Mouse (Mus musculus) lung, postnatal 4 days (tissue): ENCODE results near the gene Gm11939.
A peak's percentile ranks its signal among the peaks of the same experiment; 100 is the strongest.
"Not testable (repeated sequence)": the region's sequence is repeated elsewhere in the genome, so short reads cannot be mapped to it uniquely, and the experiment has no call there.

Experiments used
- DNase-seq, 2 experiments: peaks; one replicate each; pipeline ENCODE4 v3.0.0; 2021

Gene Gm11939

DNA sequence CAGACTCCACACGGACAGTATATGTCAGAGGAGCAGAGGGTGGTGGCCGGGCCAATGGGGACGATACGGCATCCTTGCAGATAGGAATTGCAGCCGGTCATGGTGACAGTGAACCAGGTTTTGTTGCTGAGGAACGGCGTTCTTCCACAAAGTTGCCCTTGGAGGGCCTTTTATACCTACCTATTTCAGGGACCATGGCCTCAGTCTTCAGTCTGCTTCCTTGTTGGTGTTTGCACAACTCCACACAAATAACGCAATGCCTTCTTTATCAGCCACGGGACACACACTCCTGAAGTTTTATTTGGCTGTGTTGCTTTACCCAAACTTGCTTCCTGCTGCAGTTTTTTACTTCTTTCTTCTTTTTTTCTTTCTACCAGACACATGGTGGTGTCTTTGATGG lies at the start of gene Gm11939:
Gm11939 (minus strand) TSS at position 101 of the 400 bp plus-strand sequence.
- no peak for DNase-seq

DNA sequence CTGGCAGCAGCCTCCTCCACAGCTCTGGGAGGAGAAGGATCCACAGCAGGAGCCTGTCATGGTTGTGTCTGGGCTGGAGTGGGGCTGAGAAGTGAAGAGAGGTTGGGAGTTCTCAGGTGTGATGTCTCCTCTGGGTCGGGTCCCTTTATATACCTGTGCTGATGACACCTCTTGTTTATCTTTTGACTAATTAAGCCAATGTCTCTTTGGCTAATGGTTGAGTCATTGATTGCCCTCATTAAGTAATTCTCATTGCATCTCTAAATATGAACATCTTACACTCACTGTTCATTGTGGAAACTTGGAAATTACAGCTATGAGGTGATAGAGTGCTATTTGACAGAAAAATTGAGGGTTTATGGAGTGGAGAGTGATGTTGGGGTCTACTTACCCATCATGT lies 43.9 kb upstream of the Gm11939 start, which contains the start of gene Gm11938:
Gm11938 (minus strand) TSS at position 101 of the 400 bp plus-strand sequence.
- not testable (repeated sequence) for DNase-seq

GRCm38 (mm10) chr11:99597742-99598141 lies 38.5 kb upstream of the Gm11939 start, which contains the start of gene Krtap9-3:
TSS of gene Krtap9-3 (minus strand) at chr11:99598105.
- DNase-seq = not testable (repeated sequence)

- DNase-seq = no peak
Measured at GRCm38 (mm10) chr11:99590981-99591380, 31.7 kb upstream of the Gm11939 start, which contains the start of gene Krtap1-3. TSS of gene Krtap1-3 (minus strand) at chr11:99591339.

DNA sequence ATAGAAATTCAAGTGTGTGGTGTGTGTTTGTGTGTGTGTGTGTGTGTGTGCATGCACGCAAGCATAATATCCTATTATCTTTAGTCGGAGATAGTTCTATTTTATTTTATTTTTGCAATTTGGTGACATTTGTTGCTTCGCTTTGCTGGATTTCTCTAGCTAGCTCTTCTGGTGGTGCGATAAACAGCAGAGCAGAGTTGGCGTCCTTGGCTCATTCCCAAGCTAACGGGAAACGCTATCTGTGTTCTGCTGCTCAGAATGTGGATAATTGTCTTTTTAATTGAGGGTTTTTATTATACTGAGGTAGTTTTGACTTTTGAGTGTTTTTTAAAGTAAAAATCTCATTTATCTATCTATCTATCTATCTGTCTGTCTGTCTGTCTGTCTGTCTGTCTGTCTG lies 25.8 kb upstream of the Gm11939 start:
- DNase-seq = no peak

DNA sequence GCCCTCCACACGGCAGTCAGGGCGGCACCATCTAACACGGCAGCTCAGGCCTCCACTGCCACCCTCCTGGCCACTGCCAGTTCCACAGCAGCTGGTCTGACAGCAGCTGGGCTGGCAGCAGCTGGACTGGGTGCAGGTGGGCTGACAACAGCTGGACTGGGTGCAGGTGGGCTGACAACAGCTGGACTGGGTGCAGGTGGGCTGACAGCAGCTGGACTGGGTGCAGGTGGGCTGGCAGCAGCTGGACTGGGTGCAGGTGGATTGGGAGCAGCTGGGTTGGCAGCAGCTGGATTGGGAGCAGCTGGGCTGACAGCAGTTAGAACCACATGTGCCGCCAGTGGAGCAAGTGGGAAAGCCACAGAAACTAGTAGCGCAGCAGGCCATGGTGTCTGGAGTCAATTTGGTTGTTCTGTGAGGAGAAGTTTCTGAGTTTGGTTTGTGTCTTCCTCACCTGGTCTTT lies 24.0 kb upstream of the Gm11939 start, which contains the start of gene Krtap1-4:
Krtap1-4 (minus strand) TSS at position 410 of the 460 bp plus-strand sequence.
- no peak for DNase-seq

GRCm38 (mm10) chr11:99581564-99581963 lies 22.3 kb upstream of the Gm11939 start:
- no peak for DNase-seq

DNA sequence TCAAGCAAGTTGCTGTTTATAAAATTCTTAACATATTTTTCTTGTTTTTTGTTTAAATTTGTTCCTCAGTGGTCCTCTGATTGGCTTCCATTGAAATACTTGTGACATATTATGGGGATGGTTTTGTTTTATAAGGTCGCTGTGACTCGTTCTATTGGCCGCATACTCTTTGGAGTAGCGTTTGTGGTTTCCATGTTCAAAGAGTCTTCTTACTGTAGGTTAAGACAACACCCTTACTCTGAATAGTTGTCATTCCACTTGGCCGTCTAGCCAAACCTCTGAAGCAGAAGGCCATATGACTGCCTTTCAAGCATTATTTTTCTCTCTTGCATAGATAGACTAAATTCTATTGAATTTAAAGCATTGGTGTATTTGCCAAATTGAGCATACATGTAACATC lies 21.8 kb upstream of the Gm11939 start:
- no peak for DNase-seq

- no peak for DNase-seq
Measured at GRCm38 (mm10) chr11:99580636-99581035, 21.4 kb upstream of the Gm11939 start, which contains the start of gene Krtap1-5. TSS of gene Krtap1-5 (minus strand) at chr11:99581016.

DNA sequence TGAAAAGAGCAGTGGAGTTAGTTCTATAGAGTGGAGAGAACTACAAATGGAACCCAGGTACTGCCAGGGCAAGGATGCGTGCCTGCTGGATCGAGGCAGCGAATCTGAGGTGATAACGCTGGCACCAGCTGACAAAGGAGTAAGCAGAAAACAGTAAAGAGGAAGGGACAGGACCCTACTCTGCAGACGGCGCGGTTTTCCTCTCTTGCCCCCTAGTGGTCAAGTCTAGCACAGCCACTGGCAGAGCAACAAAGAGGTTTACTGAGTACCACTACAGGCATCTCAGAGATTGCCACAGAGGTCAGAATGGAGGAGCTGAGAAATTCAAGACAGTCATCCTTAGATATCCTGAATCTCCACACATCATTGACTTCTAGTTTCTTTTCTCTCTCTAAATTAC lies 14.8 kb upstream of the Gm11939 start:
- DNase-seq = peak; percentile 73 to 83

- no peak for DNase-seq
Measured at GRCm38 (mm10) chr11:99573164-99573563, 13.9 kb upstream of the Gm11939 start.

DNA sequence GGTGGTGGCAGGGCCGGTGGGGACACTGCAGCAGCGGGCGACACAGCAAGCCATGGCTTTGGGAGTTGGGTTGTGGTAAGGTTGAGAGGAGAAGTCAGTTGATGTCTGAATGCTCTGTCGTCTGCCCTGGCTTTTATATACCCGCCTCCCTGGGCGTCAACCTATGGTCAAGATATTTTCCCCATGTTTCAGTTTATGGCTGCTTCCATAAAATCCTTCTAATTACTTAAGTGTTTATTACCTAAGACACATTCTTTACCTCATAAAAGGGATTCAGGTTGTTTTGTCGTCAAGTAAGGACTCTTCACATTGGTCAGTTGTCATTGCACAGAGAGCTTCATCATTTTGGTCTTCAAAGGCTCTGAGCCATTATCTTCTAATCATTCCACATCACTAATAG lies 7.3 kb upstream of the Gm11939 start, which contains the start of gene Krtap3-1:
Krtap3-1 (minus strand) TSS at position 101 of the 400 bp plus-strand sequence.
- DNase-seq = no peak

DNA sequence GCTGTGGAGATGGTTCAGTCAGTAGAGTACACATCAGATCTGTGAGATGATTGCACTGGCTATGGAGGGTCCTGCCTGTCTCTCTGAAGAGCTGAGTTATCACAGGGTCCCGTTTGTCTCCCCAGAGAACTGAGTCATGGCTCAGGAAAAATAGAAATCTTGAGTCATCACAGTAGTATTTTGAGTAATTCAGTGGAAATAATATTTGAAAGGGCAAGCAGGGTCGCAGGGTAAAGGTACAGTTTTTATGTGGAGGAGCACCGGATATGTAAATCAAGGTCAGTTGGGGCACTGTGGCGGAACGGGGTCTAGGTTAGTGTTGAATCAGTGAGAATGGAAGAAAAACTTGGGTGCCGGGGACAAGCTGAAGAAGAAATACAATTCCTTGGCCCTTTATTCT lies 3.3 kb upstream of the Gm11939 start:
- DNase-seq = no peak

GRCm38 (mm10) chr11:99557976-99558745 lies 1.1 kb downstream of the Gm11939 start:
- DNase-seq = no peak

- no peak for DNase-seq
Measured at GRCm38 (mm10) chr11:99556753-99557152, 2.5 kb downstream of the Gm11939 start, which contains the start of gene Krtap3-2. TSS of gene Krtap3-2 (minus strand) at chr11:99556853.

GRCm38 (mm10) chr11:99556195-99556594 lies 3.1 kb downstream of the Gm11939 start:
- no peak for DNase-seq

DNA sequence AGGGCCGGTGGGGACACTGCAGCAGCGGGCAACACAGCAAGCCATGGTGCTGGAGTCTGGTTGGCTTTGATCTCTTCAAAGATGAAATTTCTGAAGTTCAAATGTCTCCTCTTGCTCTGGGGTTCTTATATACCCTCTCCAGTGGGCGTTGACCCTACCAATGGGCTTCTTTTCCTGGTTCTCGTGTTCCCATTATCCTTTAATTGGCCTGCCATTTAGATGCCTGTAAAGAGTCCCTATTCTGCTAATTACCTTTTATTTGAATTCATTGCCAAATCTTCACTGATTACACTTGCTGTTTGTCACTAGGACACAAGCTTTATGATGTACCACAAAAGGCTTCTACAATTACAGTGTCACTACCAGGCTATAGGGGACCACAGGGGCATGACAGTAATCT lies 8.5 kb downstream of the Gm11939 start, which contains the start of gene Krtap3-3:
Krtap3-3 (minus strand) TSS at position 101 of the 400 bp plus-strand sequence.
- no peak for DNase-seq

DNA sequence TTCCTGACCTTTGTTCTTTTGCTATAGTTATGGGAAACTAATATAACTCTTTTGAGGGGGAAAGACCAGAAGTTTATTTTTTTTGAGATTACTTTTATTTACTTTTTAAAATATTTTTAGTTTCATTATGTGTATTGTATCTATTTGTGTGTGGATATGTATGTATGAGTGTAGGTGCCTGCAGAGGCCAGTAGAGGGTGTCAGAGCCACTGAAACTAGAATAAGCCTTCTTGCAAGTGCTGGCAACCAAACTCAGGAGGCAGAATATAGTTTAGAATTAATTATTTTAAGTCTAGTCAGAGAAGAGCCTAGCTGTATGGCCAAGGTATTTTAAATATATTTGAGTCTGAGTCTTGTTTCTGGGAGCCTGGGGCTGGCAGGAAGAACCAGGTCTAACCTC lies 11.4 kb downstream of the Gm11939 start:
- DNase-seq = no peak

- DNase-seq = peak; percentile 6 to 27
Measured at GRCm38 (mm10) chr11:99539721-99540120, 19.5 kb downstream of the Gm11939 start.

GRCm38 (mm10) chr11:99521288-99521860 lies 37.9 kb downstream of the Gm11939 start, which contains the start of gene Krt39:
TSS of gene Krt39 (minus strand) at chr11:99521338.
- no peak for DNase-seq

GRCm38 (mm10) chr11:99514098-99514497 lies 45.2 kb downstream of the Gm11939 start:
- DNase-seq = peak in 1 of 2 experiments; percentile 24
